Mouse (Mus musculus) forebrain, embryonic 13.5 days (tissue): Measurements from ENCODE around the gene Zfp260. TPM values are rescaled to one million over a fixed set of nuclear protein-coding genes. Genes with fewer than 3 reads are reported as not detected.

Experiments
- ATAC-seq: fragments of 200-750 bp; cut with Nextera tagmentation; 2 replicates; pipeline ENCODE4 v1.8.0; 2017
- H3K27ac ChIP-seq: fragments of 300-500 bp; sonication (generic); 2 replicates; pipeline ENCODE4 v1.5.1; 2015; ENCODE audit warnings: inconsistent platforms, mild to moderate bottlenecking, moderate library complexity
- H3K27me3 ChIP-seq: fragments of 300-500 bp; sonication (generic); 2 replicates; pipeline ENCODE4 v1.6.1; 2015; ENCODE audit warnings: mild to moderate bottlenecking, inconsistent platforms
- H3K36me3 ChIP-seq: fragments of 300-500 bp; sonication (generic); 2 replicates; pipeline ENCODE4 v1.6.1; 2015; ENCODE audit warnings: mild to moderate bottlenecking, inconsistent platforms; ENCODE audit not compliant: poor library complexity, severe bottlenecking
- H3K4me1 ChIP-seq: fragments of 300-500 bp; sonication (generic); 2 replicates; pipeline ENCODE4 v1.6.1; 2015; ENCODE audit warnings: inconsistent platforms
- H3K4me2 ChIP-seq: fragments of 300-500 bp; sonication (generic); 2 replicates; pipeline ENCODE4 v1.6.1; 2015; ENCODE audit warnings: inconsistent platforms, mild to moderate bottlenecking, moderate library complexity
- H3K4me3 ChIP-seq: fragments of 300-500 bp; sonication (generic); 2 replicates; pipeline ENCODE4 v1.5.1; 2015; ENCODE audit warnings: mild to moderate bottlenecking, inconsistent platforms
- H3K9ac ChIP-seq: fragments of 300-500 bp; sonication (generic); 2 replicates; pipeline ENCODE4 v1.6.1; 2015; ENCODE audit warnings: mild to moderate bottlenecking, inconsistent platforms
- H3K9me3 ChIP-seq: fragments of 300-500 bp; sonication (generic); replicated peaks from 2 replicates; pipeline ENCODE4 v1.6.1; 2016; ENCODE audit warnings: inconsistent platforms
- WGBS: fragments of 180-500 bp; shearing (Covaris S2); methylation state at CpG from one replicate; pipeline ENCODE4 v1.1.7; 2015; 5-methylcytosine and 5-hydroxymethylcytosine counted together
- polyA plus RNA-seq: library from polyadenylated mRNA; unstranded; fragments of >200 nt; fragmentation: Nextera tagmentation; extraction: Ambion mirVana; gene quantifications from 2 replicates; pipeline ENCODE4 v1.2.1, GENCODE M21; 2015

The Zfp260 gene
- 118 and 121 TPM in 2 replicates for polyA plus RNA-seq

GRCm38 (mm10) chr7:30094646-30095429, at the start of gene Zfp260:
Gene Zfp260, plus strand, starts transcription at chr7:30094777.
- peak; percentile 83 for ATAC-seq
- no peaks in the 10 kb centered on the region for H3K9me3 ChIP-seq
- H3K4me1 ChIP-seq: peaks cover 30% of the 10 kb centered on the region
- H3K4me2 ChIP-seq: peak within 1 kb of the TSS; percentile 81
- H3K4me3 ChIP-seq: peak within 1 kb of the TSS; percentile 57
- peak within 1 kb of the TSS; percentile 82 for H3K9ac ChIP-seq
- under 1% methylated on average over 26 of the region's 26 CpGs for WGBS
- H3K27me3 ChIP-seq: no peaks in the 10 kb centered on the region
- peak within 1 kb of the TSS; percentile 98 for H3K27ac ChIP-seq
- peaks cover 24% of the 10 kb centered on the region for H3K36me3 ChIP-seq

GRCm38 (mm10) chr7:30048126-30048525, 46.5 kb upstream of the Zfp260 start:
- Histone ChIP-seq H3K4me1 (peaks cover 13% of the 10 kb centered on the region), H3K9me3 (no peaks in the 10 kb centered on the region), H3K27ac (no peak overlapping the region), H3K27me3 (no peaks in the 10 kb centered on the region), H3K36me3 (0 out of 2 replicates have a peak, but pooled peaks cover 5% of the 10 kb centered on the region), H3K4me2 (no peak overlapping the region), H3K9ac (no peak overlapping the region), H3K4me3 (no peak overlapping the region)
- ATAC-seq: no peak
- 86% methylated on average over 4 of the region's 4 CpGs for whole genome bisulfite sequencing

GRCm38 (mm10) chr7:30050882-30051548, 43.6 kb upstream of the Zfp260 start, which contains the start of gene Zfp14:
Gene Zfp14, minus strand, starts transcription at chr7:30051380.
- Histone ChIP-seq H3K36me3 (peaks cover 14% of the 10 kb centered on the region), H3K4me1 (peaks cover 13% of the 10 kb centered on the region), H3K9me3 (no peaks in the 10 kb centered on the region), H3K9ac (peak within 1 kb of the TSS; percentile 84), H3K4me3 (peak within 1 kb of the TSS; percentile 81), H3K4me2 (peak within 1 kb of the TSS; percentile 69), H3K27ac (peak within 1 kb of the TSS; percentile 88), H3K27me3 (no peaks in the 10 kb centered on the region)
- ATAC-seq: peak; percentile 100
- under 1% methylated on average over 40 of the region's 40 CpGs for WGBS

GRCm38 (mm10) chr7:30053591-30053990, 41.0 kb upstream of the Zfp260 start:
- Histone ChIP-seq H3K9me3 (no peaks in the 10 kb centered on the region), H3K4me1 (peaks cover 13% of the 10 kb centered on the region), H3K4me2 (no peak overlapping the region), H3K4me3 (no peak overlapping the region), H3K9ac (no peak overlapping the region), H3K36me3 (peaks cover 36% of the 10 kb centered on the region), H3K27ac (peak overlapping the region; percentile 35; the same call in 1 of the 2 replicates), H3K27me3 (no peaks in the 10 kb centered on the region)
- no peak for ATAC-seq
- WGBS: 12% methylated on average over 3 of the region's 3 CpGs

- WGBS: 87% methylated on average over 6 of the region's 6 CpGs
- Histone ChIP-seq H3K36me3 (peaks cover 88% of the 10 kb centered on the region), H3K4me2 (no peak overlapping the region), H3K9ac (no peak overlapping the region), H3K27me3 (no peaks in the 10 kb centered on the region), H3K27ac (no peak overlapping the region), H3K9me3 (no peaks in the 10 kb centered on the region), H3K4me3 (no peak overlapping the region), H3K4me1 (no peaks in the 10 kb centered on the region)
- no peak for ATAC-seq
Observed at GRCm38 (mm10) chr7:30060341-30060740, 34.2 kb upstream of the Zfp260 start.

- H3K36me3 ChIP-seq: peaks cover 82% of the 10 kb centered on the region
- no peaks in the 10 kb centered on the region for H3K4me1 ChIP-seq
- no peaks in the 10 kb centered on the region for H3K27me3 ChIP-seq
- no peak for ATAC-seq
- no peaks in the 10 kb centered on the region for H3K9me3 ChIP-seq
- H3K27ac ChIP-seq: no peak overlapping the region
- H3K4me3 ChIP-seq: no peak overlapping the region
- WGBS: 85% methylated on average over 5 of the region's 5 CpGs
- H3K9ac ChIP-seq: no peak overlapping the region
- H3K4me2 ChIP-seq: no peak overlapping the region
Observed at GRCm38 (mm10) chr7:30062478-30062877, 32.1 kb upstream of the Zfp260 start.

GRCm38 (mm10) chr7:30064622-30065021, 30.0 kb upstream of the Zfp260 start:
- no peaks in the 10 kb centered on the region for H3K27me3 ChIP-seq
- WGBS: 89% methylated on average over 5 of the region's 5 CpGs
- H3K4me2 ChIP-seq: no peak overlapping the region
- no peaks in the 10 kb centered on the region for H3K9me3 ChIP-seq
- no peak overlapping the region for H3K4me3 ChIP-seq
- peaks cover 78% of the 10 kb centered on the region for H3K36me3 ChIP-seq
- no peak for ATAC-seq
- 0 out of 2 replicates have a peak overlapping the region, but pooled peaks have one; percentile 2 for H3K9ac ChIP-seq
- H3K27ac ChIP-seq: no peak overlapping the region
- no peaks in the 10 kb centered on the region for H3K4me1 ChIP-seq

- ATAC-seq: peak; percentile 94
- WGBS: under 1% methylated on average over 50 of the region's 50 CpGs
- H3K4me3 ChIP-seq: peak within 1 kb of the TSS; percentile 79
- peak within 1 kb of the TSS; percentile 86 for H3K9ac ChIP-seq
- H3K36me3 ChIP-seq: peaks cover 33% of the 10 kb centered on the region
- peak within 1 kb of the TSS; percentile 96 for H3K4me2 ChIP-seq
- H3K27ac ChIP-seq: peak within 1 kb of the TSS; percentile 70
- H3K27me3 ChIP-seq: no peaks in the 10 kb centered on the region
- H3K9me3 ChIP-seq: no peaks in the 10 kb centered on the region
- peaks cover 9% of the 10 kb centered on the region for H3K4me1 ChIP-seq
Observed at GRCm38 (mm10) chr7:30072146-30073028, 22.2 kb upstream of the Zfp260 start, which contains the start of gene Zfp82. Gene Zfp82, minus strand, starts transcription at chr7:30072900.

GRCm38 (mm10) chr7:30086524-30086923, 8.1 kb upstream of the Zfp260 start:
- peaks cover 50% of the 10 kb centered on the region for H3K36me3 ChIP-seq
- no peaks in the 10 kb centered on the region for H3K9me3 ChIP-seq
- 91% methylated on average over 9 of the region's 9 CpGs for WGBS
- H3K27ac ChIP-seq: no peak overlapping the region
- H3K4me3 ChIP-seq: no peak overlapping the region
- H3K27me3 ChIP-seq: no peaks in the 10 kb centered on the region
- H3K9ac ChIP-seq: no peak overlapping the region
- H3K4me2 ChIP-seq: no peak overlapping the region
- H3K4me1 ChIP-seq: peaks cover 24% of the 10 kb centered on the region
- no peak for ATAC-seq

GRCm38 (mm10) chr7:30089405-30089804, 5.2 kb upstream of the Zfp260 start:
- no peaks in the 10 kb centered on the region for H3K9me3 ChIP-seq
- no peak for ATAC-seq
- H3K36me3 ChIP-seq: peaks cover 28% of the 10 kb centered on the region
- 18% methylated on average over 6 of the region's 6 CpGs for WGBS
- H3K27me3 ChIP-seq: no peaks in the 10 kb centered on the region
- no peak overlapping the region; the same call in 1 of the 2 replicates for H3K27ac ChIP-seq
- H3K9ac ChIP-seq: peak overlapping the region; percentile 81
- peak overlapping the region; percentile 68 for H3K4me3 ChIP-seq
- peaks cover 29% of the 10 kb centered on the region for H3K4me1 ChIP-seq
- H3K4me2 ChIP-seq: peak overlapping the region; percentile 73

- WGBS: under 1% methylated on average over 40 of the region's 40 CpGs
Observed at GRCm38 (mm10) chr7:30090092-30090969, 4.2 kb upstream of the Zfp260 start, which contains the start of the genes Gm26920 and Zfp566. Gene Gm26920, minus strand, starts transcription at chr7:30090410. Gene Zfp566, minus strand, starts transcription at chr7:30090527.

More at GRCm38 (mm10) chr7:30090092-30090969, 4.2 kb upstream of the Zfp260 start, which contains the start of the genes Gm26920 and Zfp566:
- no peaks in the 10 kb centered on the region for H3K9me3 ChIP-seq
- H3K36me3 ChIP-seq: peaks cover 19% of the 10 kb centered on the region
- peak; percentile 92 for ATAC-seq
- H3K27ac ChIP-seq: peak within 1 kb of the TSS; percentile 88
- H3K4me2 ChIP-seq: peak within 1 kb of the TSS; percentile 73
- peaks cover 30% of the 10 kb centered on the region for H3K4me1 ChIP-seq
- no peaks in the 10 kb centered on the region for H3K27me3 ChIP-seq
- peak within 1 kb of the TSS; percentile 81 for H3K9ac ChIP-seq
- peak within 1 kb of the TSS; percentile 68 for H3K4me3 ChIP-seq
